Mouse (Mus musculus) monocyte, adult 5-6 weeks (primary cell): Measurements from ENCODE around the gene 1500009L16Rik. TPM values are rescaled to one million over a fixed set of nuclear protein-coding genes. Genes with fewer than 3 reads are reported as not detected.

Source experiments
- total RNA-seq: library from RNA; stranded (forward); fragments of 200-1000, 200-491, 200-594 nt; gene quantifications from 3 replicates; pipeline ENCODE4 v1.2.3, GENCODE M21; 2017

1500009L16Rik gene
- total RNA-seq, 1 experiment from 2014 or later = not detected

Other genes with a start within 250 kb of the 1500009L16Rik start
- 0.10 TPM in 1 of 3 replicates, not detected in the others for gene Aldh1l2, start 188.7 kb upstream of the 1500009L16Rik start, total RNA-seq
- 55.5 to 59.6 TPM (median 57.4 TPM) in 3 replicates for gene Washc4, start 179.1 kb upstream of the 1500009L16Rik start, total RNA-seq
- gene Appl2, start 74.1 kb upstream of the 1500009L16Rik start, total RNA-seq = 67.6 to 78.1 TPM (median 77.7 TPM) in 3 replicates